Mouse (Mus musculus): ENCODE data around the gene Bcl6. TPM values are rescaled to one million over a fixed set of nuclear protein-coding genes. Genes with fewer than 3 reads are reported as not detected.

Bcl6 gene
- total and polyA plus RNA-seq, 2 experiments from 2014 or later = 0.69 to 9.2 TPM

DNA sequence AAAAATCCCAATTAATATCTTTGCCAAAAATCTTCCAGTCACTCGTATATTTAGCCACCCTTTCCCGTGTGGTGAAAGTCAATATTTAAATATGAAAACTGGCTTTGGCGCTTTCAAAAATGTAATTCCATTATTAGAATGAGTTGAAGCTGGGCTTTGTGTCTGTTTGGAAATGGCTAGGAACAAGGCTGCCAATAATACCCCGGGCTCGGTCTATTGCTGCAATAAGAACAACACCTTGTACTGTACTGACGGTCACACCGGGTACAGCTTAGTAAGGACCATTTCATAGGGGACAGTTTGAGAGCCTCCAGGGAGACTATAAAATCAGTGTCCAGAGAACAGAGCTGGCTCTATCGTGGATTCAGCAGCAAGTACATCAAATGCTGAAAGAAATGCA is 17.3 kb upstream of the Bcl6 start:
- no peak overlapping the region for H3K4me2 ChIP-seq (ENCODE audit: low read depth)
- H3K9ac ChIP-seq = no peak overlapping the region
- 79% methylated on average over 8 of the region's 8 CpGs for WGBS

DNA sequence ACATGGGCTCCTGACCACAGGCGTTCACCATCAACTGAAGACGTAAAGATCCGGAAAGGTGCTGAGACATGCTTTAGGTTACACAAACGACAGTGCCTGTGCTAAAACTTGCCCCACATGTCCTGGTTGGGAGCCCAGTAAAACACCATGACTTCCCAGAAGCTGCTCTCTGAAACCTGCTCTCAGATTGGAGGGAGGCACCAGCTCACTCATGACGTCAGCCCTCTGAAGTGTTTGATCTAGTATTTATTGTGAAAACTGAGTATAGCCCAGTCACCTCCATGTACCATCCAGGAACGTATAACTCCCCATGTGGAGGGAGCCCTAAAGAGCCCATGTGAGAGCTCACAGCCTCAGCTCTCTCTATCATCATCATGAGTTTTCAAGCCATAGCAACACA is 9.3 kb upstream of the Bcl6 start:
- 90% methylated on average over 6 of the region's 6 CpGs for WGBS

More for the DNA sequence above, 17.3 kb upstream of the Bcl6 start:
- ATAC-seq (no peak), DNase-seq (no peak)
- no peak for TF ChIP-seq CTCF (IDR thresholded peaks at IDR 0.05; ENCODE audit: low read depth)
- no peak overlapping the region for H3K4me3 ChIP-seq (ENCODE audit: low read depth, low read length)
- H3K4me1 ChIP-seq (ENCODE audit: insufficient read depth) = no peaks in the 10 kb centered on the region
- no peaks in the 10 kb centered on the region for H3K27me3 ChIP-seq (ENCODE audit: insufficient read depth, low read length)
- no peak overlapping the region for H3K27ac ChIP-seq (ENCODE audit: low read depth, low read length)
- H3K9me3 ChIP-seq (ENCODE audit: low read length) = no peaks in the 10 kb centered on the region
- no peaks in the 10 kb centered on the region for H3K36me3 ChIP-seq (ENCODE audit: insufficient read depth)

DNA sequence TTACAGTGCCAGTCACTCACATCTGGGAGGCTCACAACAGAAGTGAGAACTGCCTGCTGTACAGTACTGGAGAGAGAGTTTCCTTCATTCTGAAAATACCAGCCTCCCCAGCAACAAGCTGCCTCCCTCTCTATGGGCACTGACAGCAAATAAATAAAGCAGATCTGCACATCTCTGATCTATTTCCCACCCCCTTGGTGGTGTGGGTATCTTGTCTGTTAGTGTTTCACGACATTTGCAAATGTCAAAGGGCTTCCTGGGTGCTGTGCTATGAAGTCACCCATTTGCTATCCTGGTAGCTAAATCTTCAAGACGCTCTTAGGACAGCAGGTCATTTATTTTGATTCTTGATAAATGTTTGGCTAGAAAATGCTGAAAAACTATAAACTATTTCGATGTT is 8.6 kb upstream of the Bcl6 start:
- Histone ChIP-seq H3K4me1 (ENCODE audit: insufficient read depth) (no peaks in the 10 kb centered on the region), H3K4me2 (ENCODE audit: low read depth) (no peak overlapping the region), H3K4me3 (ENCODE audit: low read depth, low read length) (no peak overlapping the region), H3K36me3 (ENCODE audit: insufficient read depth) (no peaks in the 10 kb centered on the region), H3K9me3 (ENCODE audit: low read length) (no peaks in the 10 kb centered on the region), H3K27me3 (ENCODE audit: insufficient read depth, low read length) (no peaks in the 10 kb centered on the region), H3K9ac (no peak overlapping the region), H3K27ac (ENCODE audit: low read depth, low read length) (no peak overlapping the region)
- no peak for ATAC-seq
- no peak for TF ChIP-seq CTCF (IDR thresholded peaks at IDR 0.05; ENCODE audit: low read depth)
- DNase-seq = no peak
- WGBS = 93% methylated on average over 3 of the region's 3 CpGs

More for the DNA sequence above, 9.3 kb upstream of the Bcl6 start:
- no peaks in the 10 kb centered on the region for H3K4me1 ChIP-seq (ENCODE audit: insufficient read depth)
- no peak overlapping the region for H3K9ac ChIP-seq
- no peaks in the 10 kb centered on the region for H3K36me3 ChIP-seq (ENCODE audit: insufficient read depth)
- H3K9me3 ChIP-seq (ENCODE audit: low read length) = no peaks in the 10 kb centered on the region
- DNase-seq (no peak), ATAC-seq (no peak)
- H3K4me2 ChIP-seq (ENCODE audit: low read depth) = no peak overlapping the region
- TF ChIP-seq CTCF (IDR thresholded peaks at IDR 0.05; ENCODE audit: low read depth) = no peak
- H3K4me3 ChIP-seq (ENCODE audit: low read depth, low read length) = no peak overlapping the region
- H3K27ac ChIP-seq (ENCODE audit: low read depth, low read length) = no peak overlapping the region
- no peaks in the 10 kb centered on the region for H3K27me3 ChIP-seq (ENCODE audit: insufficient read depth, low read length)

DNA sequence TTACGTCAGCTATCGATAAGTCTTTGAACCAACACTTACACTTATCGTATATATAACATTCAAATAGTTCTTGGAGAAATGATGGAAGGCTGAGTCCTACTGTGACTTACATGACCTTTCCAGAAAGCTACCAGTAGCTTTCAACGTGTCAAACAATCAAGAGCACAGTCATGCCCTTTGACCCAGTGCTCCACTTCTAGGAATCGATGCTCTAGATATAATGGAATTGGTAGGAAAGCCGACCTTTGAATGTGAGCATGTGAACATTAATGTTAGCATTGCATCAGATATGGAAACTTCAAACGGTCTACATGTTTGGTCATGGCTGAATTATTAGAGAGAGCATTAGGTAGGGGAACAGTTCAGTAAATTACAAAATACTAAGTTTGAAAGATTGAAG is 7.7 kb upstream of the Bcl6 start:
- H3K36me3 ChIP-seq (ENCODE audit: insufficient read depth) = no peaks in the 10 kb centered on the region
- DNase-seq (no peak), ATAC-seq (no peak)
- no peak for TF ChIP-seq CTCF (IDR thresholded peaks at IDR 0.05; ENCODE audit: low read depth)
- 0 out of 2 replicates have a peak, but pooled peaks cover 3% of the 10 kb centered on the region for H3K4me1 ChIP-seq (ENCODE audit: insufficient read depth)
- 91% methylated on average over 7 of the region's 7 CpGs for WGBS
- H3K9ac ChIP-seq = no peak overlapping the region
- H3K27me3 ChIP-seq (ENCODE audit: insufficient read depth, low read length) = no peaks in the 10 kb centered on the region
- no peak overlapping the region for H3K4me3 ChIP-seq (ENCODE audit: low read depth, low read length)
- H3K4me2 ChIP-seq (ENCODE audit: low read depth) = no peak overlapping the region
- no peak overlapping the region for H3K27ac ChIP-seq (ENCODE audit: low read depth, low read length)
- no peaks in the 10 kb centered on the region for H3K9me3 ChIP-seq (ENCODE audit: low read length)

DNA sequence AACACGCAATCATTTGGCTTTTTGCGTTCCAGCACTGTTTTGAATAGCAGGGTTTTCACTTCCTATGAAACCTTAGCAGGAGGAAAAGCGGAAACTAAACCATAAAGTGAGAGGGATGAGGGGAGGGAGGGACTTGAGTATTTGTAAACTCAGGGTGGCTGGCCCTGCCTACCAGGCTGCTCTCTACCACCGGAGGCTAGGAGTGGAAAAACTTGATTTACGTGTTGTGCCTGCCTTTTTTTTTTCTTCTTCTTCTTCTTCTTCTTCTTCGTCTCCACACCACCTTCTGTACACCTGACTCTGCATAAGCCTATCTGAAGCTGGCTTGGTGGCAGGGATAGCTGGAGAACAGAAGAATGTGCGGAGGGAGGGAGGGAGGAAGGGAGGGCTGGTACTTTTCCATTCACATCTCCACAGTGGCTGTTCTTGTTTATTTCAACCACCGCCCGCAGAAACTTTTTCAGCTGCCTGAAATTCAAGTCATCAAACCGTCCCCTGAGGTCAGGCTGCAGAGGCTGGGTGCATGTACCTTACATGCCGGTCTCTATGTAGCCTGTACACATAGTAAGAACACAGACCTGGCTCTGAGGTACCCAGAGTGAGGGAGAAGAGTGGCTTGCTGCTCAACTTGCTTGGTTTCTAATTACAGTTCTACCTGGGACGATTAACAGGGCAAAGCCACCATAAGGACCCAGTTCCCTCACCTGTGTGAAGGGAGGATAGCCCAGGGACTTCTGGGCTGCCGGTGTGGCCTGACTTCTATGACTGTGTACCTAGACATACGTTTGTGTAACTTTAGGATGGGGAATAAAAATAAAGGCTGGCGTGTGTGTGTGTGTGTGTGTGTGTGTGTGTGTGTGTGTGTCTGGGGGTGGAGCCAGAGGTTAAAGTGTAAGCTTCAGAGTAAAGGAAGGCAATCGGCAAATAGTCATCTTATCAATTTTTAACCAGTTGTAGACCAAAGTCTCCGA is 5.0 kb upstream of the Bcl6 start:
- Histone ChIP-seq H3K4me3 (ENCODE audit: low read depth, low read length) (no peak overlapping the region), H3K36me3 (ENCODE audit: insufficient read depth) (no peaks in the 10 kb centered on the region), H3K9ac (no peak overlapping the region), H3K4me2 (ENCODE audit: low read depth) (no peak overlapping the region), H3K27me3 (ENCODE audit: insufficient read depth, low read length) (no peaks in the 10 kb centered on the region), H3K27ac (ENCODE audit: low read depth, low read length) (no peak overlapping the region), H3K4me1 (ENCODE audit: insufficient read depth) (0 out of 2 replicates have a peak, but pooled peaks cover 3% of the 10 kb centered on the region), H3K9me3 (ENCODE audit: low read length) (no peaks in the 10 kb centered on the region)
- no peak for ATAC-seq
- no peak for TF ChIP-seq CTCF (IDR thresholded peaks at IDR 0.05; ENCODE audit: low read depth)
- no peak for DNase-seq
- WGBS = 67% methylated on average over 17 of the region's 17 CpGs

DNA sequence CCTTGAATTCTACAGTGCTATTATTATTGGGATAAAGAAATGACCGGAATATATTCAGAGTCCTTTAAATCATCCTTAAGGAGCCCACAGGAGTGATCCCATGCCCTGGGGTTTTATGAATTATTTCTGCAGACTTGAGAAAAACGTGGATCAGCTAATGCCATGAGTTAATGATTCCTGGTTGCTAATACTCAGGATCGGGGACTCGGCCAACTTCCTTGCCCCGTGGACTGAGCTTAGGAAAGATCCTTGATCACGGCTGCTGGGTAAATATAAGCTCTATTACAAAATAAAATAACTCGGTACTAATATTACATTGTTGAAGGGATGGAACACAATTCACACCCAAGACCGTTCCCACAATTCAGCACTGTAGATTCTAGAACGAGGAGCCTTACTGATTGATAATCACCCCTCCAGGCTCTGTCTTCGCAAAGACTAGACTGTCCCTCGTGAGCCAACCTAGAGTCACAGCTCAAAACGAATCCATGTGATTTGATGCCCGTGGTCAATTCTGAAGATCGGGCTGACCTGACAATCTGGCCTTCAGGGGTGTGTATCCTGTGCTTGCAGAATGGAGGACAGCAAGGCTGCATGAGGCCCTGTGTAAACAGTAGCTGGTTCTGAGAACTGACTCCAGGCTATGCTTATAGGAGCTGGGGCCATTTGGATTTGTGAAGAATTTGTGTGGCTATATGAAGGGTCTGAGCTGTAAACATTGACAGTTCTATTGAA is 3.4 kb upstream of the Bcl6 start:
- Histone ChIP-seq H3K27ac (ENCODE audit: low read depth, low read length) (no peak overlapping the region), H3K27me3 (ENCODE audit: insufficient read depth, low read length) (no peaks in the 10 kb centered on the region), H3K4me3 (ENCODE audit: low read depth, low read length) (no peak overlapping the region), H3K36me3 (ENCODE audit: insufficient read depth) (no peaks in the 10 kb centered on the region), H3K4me2 (ENCODE audit: low read depth) (0 out of 2 replicates have a peak overlapping the region, but pooled peaks have one; percentile 87), H3K4me1 (ENCODE audit: insufficient read depth) (0 out of 2 replicates have a peak, but pooled peaks cover 3% of the 10 kb centered on the region), H3K9me3 (ENCODE audit: low read length) (no peaks in the 10 kb centered on the region), H3K9ac (no peak overlapping the region)
- ATAC-seq (no peak), DNase-seq (no peak)
- no peak for TF ChIP-seq CTCF (IDR thresholded peaks at IDR 0.05; ENCODE audit: low read depth)
- WGBS = 87% methylated on average over 14 of the region's 14 CpGs

DNA sequence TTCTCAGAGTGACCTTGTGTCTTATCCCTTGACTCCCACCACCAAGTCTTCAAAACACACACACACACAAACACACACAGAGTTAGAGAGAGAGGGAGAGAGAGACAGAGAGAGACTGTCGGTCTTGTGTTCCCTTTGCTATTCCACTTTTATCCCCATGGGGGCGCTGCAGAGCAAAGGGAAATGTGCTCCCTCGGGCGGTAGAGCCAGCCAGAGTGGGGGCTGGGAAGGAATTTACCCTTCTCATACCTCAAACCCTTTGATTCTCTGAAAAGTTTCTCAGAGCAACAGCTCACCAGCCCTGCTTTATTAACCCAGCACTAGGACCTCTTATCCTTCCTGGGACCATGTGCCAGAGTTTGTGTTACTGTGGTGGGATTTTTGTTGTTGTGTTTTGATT is 2.5 kb upstream of the Bcl6 start:
- peak; percentile 91 for DNase-seq
- no peak overlapping the region for H3K4me3 ChIP-seq (ENCODE audit: low read depth, low read length)

More for the DNA sequence above, 2.5 kb upstream of the Bcl6 start:
- Histone ChIP-seq H3K4me2 (ENCODE audit: low read depth) (peak overlapping the region; percentile 87), H3K27ac (ENCODE audit: low read depth, low read length) (no peak overlapping the region), H3K9me3 (ENCODE audit: low read length) (no peaks in the 10 kb centered on the region), H3K27me3 (ENCODE audit: insufficient read depth, low read length) (no peaks in the 10 kb centered on the region), H3K9ac (no peak overlapping the region), H3K4me1 (ENCODE audit: insufficient read depth) (0 out of 2 replicates have a peak, but pooled peaks cover 3% of the 10 kb centered on the region), H3K36me3 (ENCODE audit: insufficient read depth) (no peaks in the 10 kb centered on the region)
- peak; percentile 95 for TF ChIP-seq CTCF (IDR thresholded peaks at IDR 0.05; ENCODE audit: low read depth)
- 5% methylated on average over 4 of the region's 4 CpGs for WGBS
- ATAC-seq = no peak

Measured in forebrain, postnatal 0 days (tissue).